Mouse (Mus musculus) liver, embryonic 14.5 days (tissue): ENCODE results near the gene Ift122.

ENCODE experiments used
- CTCF ChIP-seq: IDR thresholded peaks from 2 replicates; pipeline ENCODE4 v1.5.1; 2016; ENCODE audit warnings: antibody characterized with exemption, low read depth, control low read depth
- EP300 ChIP-seq: IDR thresholded peaks from 2 replicates; pipeline ENCODE4 v1.6.1; 2016; ENCODE audit warnings: antibody characterized with exemption, low read depth

GRCm38 (mm10) chr6:115808488-115809231 lies 44.6 kb upstream of the Ift122 start, which contains the start of gene Rpl32:
- peak; percentile 53 for TF ChIP-seq CTCF
- TF ChIP-seq EP300: peak; percentile 87
